Mouse (Mus musculus) colon, adult 2 months (tissue): ENCODE data around the gene Zdhhc15. TPM values are rescaled to one million over a fixed set of nuclear protein-coding genes. Genes with fewer than 3 reads are reported as not detected.

Source experiments
- polyA plus RNA-seq: library from polyadenylated mRNA; depleted of rRNA; stranded (reverse); fragments of >200 nt; gene quantifications from 2 replicates; pipeline ENCODE4 v1.2.3, GENCODE M21; 2012; rRNA removed

The Zdhhc15 gene
- 0.49 and 0.54 TPM in 2 replicates for polyA plus RNA-seq

GRCm38 (mm10) chrX:104670757-104671549, at the start of gene Zdhhc15:
Gene Zdhhc15 (minus strand): TSS chrX:104671064.

Other genes with a start within 250 kb of the Zdhhc15 start
- 4.9 and 5.3 TPM in 2 replicates for gene Uprt, start 188.2 kb downstream of the Zdhhc15 start, polyA plus RNA-seq
- gene Magee2, start 186.2 kb upstream of the Zdhhc15 start, polyA plus RNA-seq, result 0.12 and 0.19 TPM in 2 replicates